Mouse (Mus musculus): ENCODE measurements around the gene Vpreb3.
A peak's percentile ranks its signal among the peaks of the same experiment; 100 is the strongest.

The Vpreb3 gene

GRCm38 (mm10) chr10:75932891-75933290 is 10.0 kb upstream of the Vpreb3 start, which contains the start of gene Chchd10:
TSS of gene Chchd10 (plus strand) at chr10:75933130.
- no peak for DNase-seq

GRCm38 (mm10) chr10:75934991-75935390 is 7.9 kb upstream of the Vpreb3 start:
- no peak for DNase-seq

DNA sequence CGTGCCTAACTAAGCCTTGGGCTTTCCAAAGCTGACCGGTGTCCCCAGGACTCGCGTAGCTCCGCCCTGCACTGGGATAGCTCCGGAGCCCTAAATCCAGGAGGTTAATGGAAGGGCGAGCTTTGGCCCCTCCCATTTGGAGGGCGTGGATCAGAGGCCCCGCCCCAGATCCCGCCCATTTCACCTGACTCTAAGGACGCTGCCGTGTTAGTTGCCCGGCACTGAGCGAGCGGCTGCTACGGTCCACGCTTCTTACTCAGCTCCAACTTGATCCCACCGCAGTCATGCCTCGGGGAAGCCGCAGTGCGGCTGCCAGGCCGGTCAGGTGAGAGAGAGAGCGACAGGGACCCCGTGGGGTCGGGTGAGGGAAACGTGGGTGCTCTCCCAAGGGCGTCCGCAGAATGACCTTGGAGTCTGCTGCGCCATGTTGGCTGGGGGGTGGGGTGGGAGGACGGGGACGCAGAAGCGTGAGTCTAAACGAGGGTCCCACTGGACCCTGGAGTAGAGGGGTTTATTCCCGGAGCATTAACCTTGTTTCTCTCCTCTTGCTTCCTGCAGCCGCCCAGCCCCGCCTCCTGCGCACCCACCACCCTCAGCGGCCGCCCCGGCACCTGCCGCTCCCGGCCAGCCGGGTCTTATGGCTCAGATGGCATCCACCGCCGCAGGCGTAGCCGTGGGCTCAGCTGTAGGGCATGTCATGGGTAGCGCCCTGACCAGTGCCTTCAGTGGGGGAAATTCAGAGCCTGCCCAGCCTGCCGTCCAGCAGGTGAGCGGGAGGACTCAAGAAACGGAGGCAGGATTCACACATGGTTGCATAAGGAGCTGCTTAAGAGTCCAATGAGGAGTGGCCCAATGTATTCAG is 6.9 kb upstream of the Vpreb3 start, which contains the start of gene Mmp11:
Mmp11 (minus strand) TSS at position 817 of the 862 bp plus-strand sequence.
- DNase-seq = peak; percentile 86 to 87

- DNase-seq = no peak
Observed at GRCm38 (mm10) chr10:75936909-75937667, 5.8 kb upstream of the Vpreb3 start.

- no peak for DNase-seq
Observed at GRCm38 (mm10) chr10:75937851-75938643, 4.8 kb upstream of the Vpreb3 start.

DNA sequence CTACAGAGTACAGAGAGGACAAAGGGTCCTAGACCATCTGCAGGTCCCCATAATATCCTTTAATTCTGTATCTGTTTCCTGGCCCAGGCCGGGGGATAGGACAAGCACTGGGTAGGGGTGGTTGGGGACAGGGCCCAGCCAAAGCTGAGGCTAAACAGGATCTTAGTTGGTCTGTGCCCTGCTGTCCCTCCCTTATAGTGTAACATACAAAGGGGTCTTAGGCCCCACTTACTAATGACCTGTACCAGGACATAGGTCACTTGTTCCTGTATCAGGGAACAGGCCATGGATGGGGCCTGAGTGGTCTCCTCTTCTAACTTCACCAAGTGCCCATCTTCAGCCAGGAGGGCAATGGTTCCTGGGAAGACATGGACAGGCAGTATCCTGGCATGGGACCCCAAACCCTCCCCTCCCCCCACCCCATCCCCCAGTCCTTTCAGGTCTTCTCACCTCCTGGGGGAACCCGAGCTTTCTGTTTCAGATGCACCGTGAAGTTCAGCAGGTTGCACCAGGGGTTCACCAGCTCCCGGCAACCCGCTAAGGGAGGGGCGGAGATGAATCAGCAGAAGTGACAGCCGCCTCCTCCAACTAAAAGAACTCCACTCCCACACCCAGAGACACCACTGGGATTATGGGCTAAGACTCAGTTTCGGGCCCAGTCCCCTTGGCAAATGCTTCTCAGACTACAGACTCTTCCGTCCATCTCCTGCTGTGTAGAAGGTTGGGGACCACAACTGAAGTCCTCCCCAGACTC is 3.2 kb upstream of the Vpreb3 start:
- no peak for DNase-seq

- DNase-seq = no peak
Observed at GRCm38 (mm10) chr10:75940520-75940919, 2.3 kb upstream of the Vpreb3 start, which contains the start of gene Gm867. TSS of gene Gm867 (minus strand) at chr10:75940672.

DNA sequence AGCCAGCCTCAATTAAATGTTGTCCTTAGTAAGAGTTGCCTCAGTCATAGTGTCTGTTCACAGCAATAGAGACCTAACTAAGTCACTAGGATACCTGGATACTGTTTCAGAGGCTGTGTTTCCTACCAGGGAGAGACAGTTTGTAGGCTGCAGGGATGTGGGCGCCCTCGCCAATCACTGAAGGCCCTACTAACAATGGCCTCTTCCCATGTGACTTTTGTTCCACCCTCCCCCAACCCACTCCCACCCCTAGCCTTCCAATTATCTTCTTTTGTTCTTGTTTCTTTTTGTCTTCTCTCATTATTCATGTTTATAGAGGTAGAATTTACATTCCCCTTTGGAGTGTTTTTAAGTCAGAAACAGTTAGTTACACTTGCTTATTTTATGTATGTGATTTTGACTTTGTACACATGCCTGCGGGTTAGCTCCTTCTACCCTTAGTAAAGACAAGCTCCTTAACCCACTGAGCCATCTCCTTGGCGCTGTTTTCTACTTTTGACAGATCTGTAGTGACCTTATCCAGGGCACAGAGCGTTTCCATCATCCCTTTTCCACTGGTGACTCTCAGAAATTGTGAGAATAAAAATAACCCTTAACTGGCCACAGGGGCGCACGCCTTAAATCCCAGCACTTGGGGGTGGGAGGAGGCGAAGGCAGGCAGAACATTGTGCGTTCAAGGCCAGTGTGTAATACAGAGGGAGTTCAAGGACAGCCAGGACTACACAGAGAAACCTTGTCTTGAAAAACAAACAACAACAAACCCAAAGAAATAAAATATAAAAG is 1.6 kb upstream of the Vpreb3 start:
- no peak for DNase-seq

- no peak for DNase-seq
Observed at GRCm38 (mm10) chr10:75944066-75944772, 1.4 kb downstream of the Vpreb3 start.

DNA sequence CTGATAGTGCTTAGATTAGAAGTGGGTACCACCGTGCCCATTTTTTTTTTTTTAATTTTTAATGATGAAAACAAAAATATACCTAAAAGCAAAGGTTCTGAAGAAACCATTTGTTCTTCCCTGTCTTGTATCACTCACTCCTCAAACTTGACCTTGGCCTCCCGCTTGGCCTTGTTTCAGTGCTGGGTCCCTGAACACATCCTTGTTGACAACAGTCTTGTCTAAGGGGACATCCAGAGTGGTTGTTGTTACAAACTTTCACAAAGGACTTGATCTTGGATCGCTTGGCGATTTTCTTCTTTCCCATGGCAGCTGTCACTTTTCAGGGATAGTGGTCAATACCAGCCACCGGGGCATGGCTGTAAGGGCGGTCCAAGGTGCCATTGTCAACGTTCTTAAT is 2.4 kb downstream of the Vpreb3 start:
- no peak for DNase-seq

GRCm38 (mm10) chr10:75945896-75946295 is 3.0 kb downstream of the Vpreb3 start:
- DNase-seq = no peak

DNA sequence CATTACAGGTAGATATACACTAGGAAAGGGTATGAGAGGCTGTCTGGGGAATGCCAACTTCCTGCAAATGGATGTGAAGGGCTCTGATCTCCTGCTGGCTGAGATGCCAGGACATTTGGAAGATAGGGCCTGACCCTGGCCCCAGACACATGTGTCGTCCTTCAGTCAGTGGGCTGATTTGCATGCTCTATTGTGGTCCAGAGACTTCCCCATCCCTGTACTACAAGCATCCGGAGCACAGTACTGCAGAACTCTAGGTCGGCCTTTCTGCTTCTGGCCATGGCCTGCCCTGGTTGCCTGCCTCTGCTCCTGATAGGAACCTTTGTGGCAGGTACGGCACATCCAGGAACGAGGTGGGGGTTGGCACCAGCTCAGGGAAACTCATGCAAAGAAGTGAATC is 5.2 kb downstream of the Vpreb3 start:
- DNase-seq = no peak

DNA sequence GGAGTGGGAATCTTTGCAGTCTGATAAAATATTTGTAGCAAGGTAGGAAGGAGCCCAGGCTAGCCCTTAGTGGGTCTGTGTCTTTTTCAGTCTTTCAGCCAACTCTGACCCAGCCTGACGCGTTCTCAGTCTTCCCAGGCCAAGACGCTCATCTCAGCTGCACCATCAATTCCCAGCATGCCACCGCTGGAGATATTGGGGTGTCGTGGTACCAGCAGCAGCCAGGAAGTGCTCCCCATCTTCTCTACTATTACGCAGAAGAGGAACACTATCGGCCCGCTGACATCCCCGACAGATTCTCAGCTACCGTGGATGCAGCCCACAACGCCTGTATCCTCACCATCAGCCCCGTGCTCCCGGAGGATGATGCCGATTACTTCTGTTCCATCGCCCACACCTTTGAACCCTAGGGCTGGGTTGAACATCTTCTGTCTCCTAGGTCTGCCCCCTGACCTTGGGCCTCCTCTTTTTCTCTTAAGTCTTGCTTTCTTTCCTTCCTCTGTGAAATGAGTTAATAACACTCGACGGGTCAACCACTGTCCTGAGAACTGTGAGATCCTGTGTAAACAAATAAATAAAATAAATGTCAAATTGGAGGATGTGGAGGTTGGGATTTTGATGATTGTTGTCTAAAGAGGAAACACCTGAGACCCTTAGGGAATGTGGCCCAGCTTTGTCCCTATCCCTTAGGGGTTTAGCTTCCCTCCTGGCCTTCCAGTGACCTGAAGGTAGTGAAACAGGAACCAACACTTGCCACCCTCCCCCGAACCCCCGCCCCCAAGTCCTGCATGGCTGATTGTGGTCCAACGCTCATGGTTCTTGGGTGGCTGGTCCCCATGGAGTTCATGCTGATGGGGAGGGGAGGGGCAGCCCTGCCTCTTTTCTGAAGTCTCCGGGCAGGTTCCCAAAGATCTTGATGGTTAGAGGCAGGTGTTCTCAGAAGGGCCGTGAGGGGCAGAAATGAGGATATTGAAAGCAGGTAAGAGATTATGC is 6.5 kb downstream of the Vpreb3 start:
- no peak for DNase-seq

GRCm38 (mm10) chr10:75950791-75951210 is 7.9 kb downstream of the Vpreb3 start:
- peak; percentile 39 to 44 for DNase-seq

DNA sequence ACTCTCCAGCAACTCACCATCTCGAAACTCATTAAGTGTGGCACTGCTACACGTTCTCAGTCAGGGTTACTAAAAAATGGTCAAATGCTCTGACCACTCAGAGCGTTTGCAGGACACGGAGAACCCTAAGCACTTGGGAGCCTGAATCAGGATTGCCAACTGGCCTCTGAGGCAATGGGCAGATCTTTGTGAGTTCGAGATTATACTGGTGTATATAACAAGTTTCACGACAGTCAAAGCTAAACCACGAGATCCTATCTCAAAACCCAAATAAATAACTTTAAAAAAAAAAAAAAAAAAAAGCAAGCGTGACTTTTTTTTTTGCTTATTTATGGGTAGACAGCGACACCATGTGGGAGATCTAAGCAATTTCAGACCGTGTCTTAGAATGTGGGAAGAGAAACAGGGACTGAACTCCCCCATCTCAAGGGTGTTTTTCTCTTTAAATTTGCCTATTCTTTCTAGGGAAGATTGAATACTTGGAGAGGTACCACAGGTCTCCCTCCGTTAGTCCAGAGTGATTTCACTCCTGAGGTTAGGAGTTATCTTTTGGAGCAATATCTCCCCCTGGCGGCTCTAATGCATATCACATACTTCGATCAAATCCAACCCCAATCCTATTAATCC is 8.7 kb downstream of the Vpreb3 start:
- peak; percentile 73 to 83 for DNase-seq

DNA sequence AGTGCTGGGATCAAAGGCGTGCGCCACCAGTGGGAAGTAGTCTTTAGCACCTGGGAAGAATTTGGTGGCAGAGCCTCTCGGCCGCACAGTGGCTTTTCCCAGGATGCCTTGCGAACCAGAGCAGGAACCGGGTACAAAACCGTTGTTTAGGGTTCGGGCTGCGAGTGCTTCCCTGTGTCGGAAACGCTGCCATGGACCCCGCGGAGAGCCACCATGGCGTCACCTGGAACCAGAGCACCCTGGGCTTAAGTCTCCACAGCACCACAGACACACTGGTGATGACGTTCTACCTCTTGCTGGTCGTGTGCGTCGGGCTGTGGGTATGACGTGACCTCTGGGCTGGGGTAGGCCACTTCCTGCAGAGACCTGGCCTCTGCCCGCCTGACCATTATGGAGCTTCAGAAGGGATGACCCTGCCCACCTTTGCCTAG is 11.5 kb downstream of the Vpreb3 start, which contains the start of gene Gm5134:
Gm5134 (plus strand) TSS at position 134 of the 431 bp plus-strand sequence.
- no peak for DNase-seq

- no peak for DNase-seq
Observed at GRCm38 (mm10) chr10:75973846-75974245, 31.0 kb downstream of the Vpreb3 start.

DNA sequence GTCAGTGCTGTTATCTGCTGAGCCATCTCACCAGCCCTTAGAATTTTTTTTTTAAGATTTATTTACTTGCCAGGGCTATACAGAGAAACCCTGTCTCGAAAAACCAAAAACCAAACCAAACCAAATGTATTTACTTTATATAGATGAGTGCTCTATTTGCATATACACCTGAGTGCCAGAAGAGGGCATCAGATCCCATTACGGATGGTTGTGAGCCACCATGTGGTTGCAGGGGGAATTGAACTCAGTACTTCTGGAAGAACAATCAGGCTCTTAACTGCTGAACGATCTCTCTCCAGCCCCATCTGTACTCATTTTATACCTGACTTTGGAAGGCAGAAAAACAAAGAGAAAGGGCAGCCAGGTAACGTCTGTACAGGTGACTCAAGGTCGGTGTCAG is 32.4 kb downstream of the Vpreb3 start:
- peak; percentile 41 to 45 for DNase-seq
